Mouse (Mus musculus) gastrocnemius, postnatal 14 days (tissue): ENCODE results near the gene Lsm10. TPM values are rescaled to one million over a fixed set of nuclear protein-coding genes. Genes with fewer than 3 reads are reported as not detected.

ENCODE experiments used
- total RNA-seq, 2 experiments: library from RNA; stranded (reverse); gene quantifications; 2 replicates each; pipeline ENCODE4 v1.2.3; 2021

Gene Lsm10
- total RNA-seq, 2 experiments from 2014 or later, result 5.7 to 8.3 TPM

Other genes with a start within 250 kb of the Lsm10 start
- under 1 TPM; 0.16 to 0.22 TPM for gene Csf3r, start 72.1 kb upstream of the Lsm10 start, total RNA-seq
- 10 to 100 TPM; 57.3 to 58.7 TPM for gene Mrps15, start 49.7 kb upstream of the Lsm10 start, total RNA-seq
- 1 to 10 TPM; 1.2 to 2.0 TPM for gene Oscp1, start 38.1 kb upstream of the Lsm10 start, total RNA-seq
- 10 to 100 TPM; 25.1 to 41.9 TPM for gene Stk40, start 7.3 kb downstream of the Lsm10 start, total RNA-seq
- 10 to 100 TPM; 16.2 to 16.6 TPM for gene Eva1b, start 51.1 kb downstream of the Lsm10 start, total RNA-seq
- 1 to 10 TPM; 1.1 to 1.2 TPM for gene Sh3d21, start 66.9 kb downstream of the Lsm10 start, total RNA-seq
- 10 to 100 TPM; 92.1 to 99.3 TPM for gene Thrap3, start 106.1 kb downstream of the Lsm10 start, total RNA-seq
- 100 to 1,000 TPM; 165 to 201 TPM for gene Map7d1, start 159.7 kb downstream of the Lsm10 start, total RNA-seq
- 10 to 100 TPM; 22.2 to 24.3 TPM for gene Trappc3, start 165.7 kb downstream of the Lsm10 start, total RNA-seq
- gene Col8a2, start 190.2 kb downstream of the Lsm10 start, total RNA-seq, result 1 to 10 TPM; 4.7 to 5.6 TPM
- 10 to 100 TPM in 1 of 2 experiments, 1 to 10 TPM in 1; 9.8 to 11.5 TPM for gene Adprhl2, start 225.1 kb downstream of the Lsm10 start, total RNA-seq
- 1 to 10 TPM in 1 of 2 experiments, under 1 TPM in 1; 0.74 to 1.1 TPM for gene Tekt2, start 229.1 kb downstream of the Lsm10 start, total RNA-seq